Mouse (Mus musculus): ENCODE data around the gene Rras2.

The Rras2 gene

GRCm38 (mm10) chr7:114114284-114114683 lies 3.3 kb downstream of the Rras2 start:
- no peak for DNase-seq

- no peak for DNase-seq
These were observed 7.1 kb downstream of the Rras2 start for GRCm38 (mm10) chr7:114110500-114110899.

- DNase-seq, result no peak
These were observed 11.7 kb downstream of the Rras2 start for GRCm38 (mm10) chr7:114105886-114106285.

- no peak for DNase-seq
These were observed 13.8 kb downstream of the Rras2 start for GRCm38 (mm10) chr7:114103629-114104347.

- DNase-seq, result no peak
These were observed 14.4 kb downstream of the Rras2 start for GRCm38 (mm10) chr7:114103152-114103551.

- DNase-seq, result no peak
These were observed 15.0 kb downstream of the Rras2 start for GRCm38 (mm10) chr7:114102609-114103008.

GRCm38 (mm10) chr7:114101412-114101811 lies 16.2 kb downstream of the Rras2 start:
- DNase-seq, result no peak

- no peak for DNase-seq
These were observed 23.9 kb downstream of the Rras2 start for GRCm38 (mm10) chr7:114093548-114094174.

GRCm38 (mm10) chr7:114090892-114091545 lies 26.6 kb downstream of the Rras2 start:
- DNase-seq, result no peak

GRCm38 (mm10) chr7:114090231-114090630 lies 27.4 kb downstream of the Rras2 start:
- DNase-seq, result no peak

GRCm38 (mm10) chr7:114088918-114089317 lies 28.7 kb downstream of the Rras2 start:
- DNase-seq, result no peak

- no peak for DNase-seq
These were observed 29.6 kb downstream of the Rras2 start for GRCm38 (mm10) chr7:114087986-114088385.

- peak in 1 of 2 experiments; percentile 49 for DNase-seq
These were observed 30.2 kb downstream of the Rras2 start for GRCm38 (mm10) chr7:114087341-114087740.

GRCm38 (mm10) chr7:114086021-114086710 lies 31.4 kb downstream of the Rras2 start:
- no peak for DNase-seq

GRCm38 (mm10) chr7:114083760-114084159 lies 33.8 kb downstream of the Rras2 start:
- no peak for DNase-seq

- no peak for DNase-seq
These were observed 34.5 kb downstream of the Rras2 start for GRCm38 (mm10) chr7:114083088-114083487.

- no peak for DNase-seq
These were observed 35.8 kb downstream of the Rras2 start for GRCm38 (mm10) chr7:114081633-114082420.

- no peak for DNase-seq
These were observed 37.3 kb downstream of the Rras2 start for GRCm38 (mm10) chr7:114080250-114080649.

GRCm38 (mm10) chr7:114079343-114079742 lies 38.2 kb downstream of the Rras2 start:
- no peak for DNase-seq

- no peak for DNase-seq
These were observed 43.0 kb downstream of the Rras2 start for GRCm38 (mm10) chr7:114074595-114074994.

GRCm38 (mm10) chr7:114074133-114074532 lies 43.4 kb downstream of the Rras2 start:
- no peak for DNase-seq

- DNase-seq, result no peak
These were observed 45.5 kb downstream of the Rras2 start for GRCm38 (mm10) chr7:114071851-114072616.

Measured in cerebellum, postnatal 25 days (tissue).